Mouse (Mus musculus) testis, adult 2 months (tissue): ENCODE measurements around the gene BC049352. TPM values are rescaled to one million over a fixed set of nuclear protein-coding genes. Genes with fewer than 3 reads are reported as not detected.

ENCODE experiments used
- H3K27ac ChIP-seq: fragments of 200-500 bp; 2 replicates; pipeline ENCODE4 v1.5.1; 2012; ENCODE audit warnings: low read depth, low read length; ENCODE audit not compliant: control insufficient read depth, insufficient read depth
- H3K27me3 ChIP-seq: fragments of 200-500 bp; 2 replicates; pipeline ENCODE4 v1.6.1; 2012; ENCODE audit warnings: mild to moderate bottlenecking, low read length, moderate library complexity; ENCODE audit not compliant: control insufficient read depth, insufficient read depth
- H3K36me3 ChIP-seq: fragments of 200-500 bp; 2 replicates; pipeline ENCODE4 v1.6.1; 2012; ENCODE audit warnings: mild to moderate bottlenecking, low read length; ENCODE audit not compliant: control insufficient read depth, insufficient read depth
- H3K4me1 ChIP-seq: fragments of 200-500 bp; 2 replicates; pipeline ENCODE4 v1.6.1; 2012; ENCODE audit warnings: low read length; ENCODE audit not compliant: control insufficient read depth, insufficient read depth
- H3K4me3 ChIP-seq: fragments of 200-500 bp; 2 replicates; pipeline ENCODE4 v1.5.1; 2012; ENCODE audit warnings: low read depth, mild to moderate bottlenecking, low read length, moderate library complexity, mixed read lengths; ENCODE audit not compliant: control insufficient read depth
- CTCF ChIP-seq: fragments of 200-500 bp; IDR thresholded peaks from 2 replicates; pipeline ENCODE4 v1.5.1; 2012; ENCODE audit warnings: low read depth, mild to moderate bottlenecking, inconsistent platforms, low read length, moderate library complexity; ENCODE audit not compliant: control insufficient read depth, insufficient read depth, insufficient replicate concordance
- POLR2A ChIP-seq: fragments of 200-500 bp; IDR thresholded peaks from 2 replicates; pipeline ENCODE4 v1.6.1; 2012; ENCODE audit warnings: low read depth, mild to moderate bottlenecking, inconsistent platforms, low read length, moderate library complexity; ENCODE audit not compliant: control insufficient read depth
- polyA plus RNA-seq: library from polyadenylated mRNA; depleted of rRNA; stranded (reverse); fragments of >200 nt; gene quantifications from 2 replicates; pipeline ENCODE4 v1.2.3, GENCODE M21; 2012

Gene BC049352
- polyA plus RNA-seq, 1 experiment: 0.38 TPM

DNA sequence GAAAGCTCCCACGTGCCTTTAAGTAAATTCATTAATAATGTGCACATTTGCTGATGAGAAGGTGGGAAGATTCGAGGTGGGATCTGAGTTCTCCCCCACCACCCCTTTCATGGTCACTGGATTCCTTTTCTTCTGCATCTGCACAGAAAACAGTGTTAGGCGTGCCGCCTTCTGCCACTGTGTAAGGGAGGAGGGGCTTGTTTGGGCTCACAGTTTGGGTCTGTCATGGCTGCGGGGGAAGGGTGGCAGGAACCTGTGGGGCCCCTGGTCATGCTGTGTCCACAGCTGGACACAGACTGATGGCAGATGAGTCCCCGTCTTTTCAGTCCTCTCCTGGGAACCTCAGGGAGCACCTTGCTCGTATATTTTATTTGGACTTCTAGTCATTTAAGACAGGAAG lies 54.9 kb downstream of the BC049352 start:
- no peak for TF ChIP-seq POLR2A
- Histone ChIP-seq H3K27me3 (no peaks in the 10 kb centered on the region), H3K4me3 (no peak overlapping the region), H3K4me1 (no peaks in the 10 kb centered on the region; the same call in 1 of the 2 replicates), H3K36me3 (no peaks in the 10 kb centered on the region), H3K27ac (no peak overlapping the region)

DNA sequence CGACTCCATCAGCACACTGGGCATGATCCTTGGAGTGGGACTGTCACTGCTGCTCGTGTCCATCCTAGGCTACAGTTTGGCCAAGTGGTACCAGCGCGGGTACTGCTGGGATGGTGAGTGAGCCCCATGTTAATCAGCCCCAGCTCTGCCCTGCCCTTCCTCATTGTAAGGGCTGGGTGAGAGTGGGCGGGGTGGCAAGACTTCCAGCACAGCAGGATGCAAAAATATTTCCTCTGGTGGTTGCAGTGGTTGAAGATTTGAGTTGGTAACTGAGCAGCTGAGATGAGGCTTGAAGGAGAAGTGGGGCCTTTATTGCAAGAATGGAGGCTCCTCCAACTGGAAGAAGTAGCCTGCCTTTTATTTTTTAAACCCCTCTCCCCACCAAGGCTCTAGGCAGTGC lies 59.6 kb downstream of the BC049352 start:
- TF ChIP-seq CTCF (no peak), POLR2A (no peak)
- H3K4me1 ChIP-seq: no peaks in the 10 kb centered on the region
- no peak overlapping the region for H3K4me3 ChIP-seq
- H3K27me3 ChIP-seq: no peaks in the 10 kb centered on the region
- no peaks in the 10 kb centered on the region for H3K36me3 ChIP-seq
- H3K27ac ChIP-seq: no peak overlapping the region

DNA sequence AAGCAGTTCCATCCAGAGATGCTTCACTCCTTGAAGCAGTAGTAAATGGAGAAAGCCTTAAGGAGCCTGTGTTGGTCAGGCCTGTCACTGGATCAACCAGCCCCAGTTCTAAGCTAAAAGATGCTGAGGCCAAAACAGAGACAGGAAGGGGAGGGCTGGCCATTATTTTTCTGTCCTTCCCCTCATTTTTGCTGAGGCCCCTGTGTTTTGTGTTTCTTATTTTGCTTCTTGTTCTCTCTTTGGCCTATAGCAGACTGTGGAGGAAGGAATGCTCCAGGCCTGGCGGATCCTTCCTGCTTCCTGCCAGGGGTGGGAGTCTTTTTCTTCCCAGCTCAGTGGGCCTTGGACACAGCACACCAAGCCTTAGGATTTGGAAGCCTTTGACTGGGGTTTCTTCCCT lies 63.6 kb downstream of the BC049352 start:
- no peak for TF ChIP-seq CTCF
- no peak for TF ChIP-seq POLR2A
- Histone ChIP-seq H3K36me3 (no peaks in the 10 kb centered on the region), H3K27me3 (no peaks in the 10 kb centered on the region), H3K27ac (no peak overlapping the region), H3K4me1 (no peaks in the 10 kb centered on the region), H3K4me3 (no peak overlapping the region)

DNA sequence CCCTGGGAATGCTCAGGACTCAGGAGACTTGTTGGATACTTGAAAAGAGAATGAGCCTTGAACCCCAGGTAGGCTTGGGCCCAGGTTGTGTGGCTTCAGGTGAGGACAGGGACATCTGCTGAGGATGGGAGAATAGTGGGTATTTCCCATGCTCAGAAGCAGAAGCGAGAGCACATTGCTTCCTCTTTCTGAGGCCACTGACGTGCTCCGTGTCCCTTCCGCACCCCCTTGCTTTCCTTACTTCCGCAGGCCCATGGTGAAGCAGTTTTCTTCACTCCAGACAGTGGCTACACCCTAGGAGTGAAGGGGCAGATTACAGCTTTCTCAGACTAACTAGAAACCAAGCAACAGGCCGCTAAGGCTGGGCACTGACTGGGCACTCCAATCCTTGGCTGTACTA lies 64.3 kb downstream of the BC049352 start:
- H3K4me3 ChIP-seq: no peak overlapping the region

GRCm38 (mm10) chr9:45247536-45247935 lies 65.7 kb downstream of the BC049352 start:
- TF ChIP-seq POLR2A: no peak
- TF ChIP-seq CTCF: no peak
- H3K4me1 ChIP-seq: no peaks in the 10 kb centered on the region
- no peak overlapping the region for H3K4me3 ChIP-seq
- no peak overlapping the region for H3K27ac ChIP-seq
- no peaks in the 10 kb centered on the region for H3K27me3 ChIP-seq
- H3K36me3 ChIP-seq: no peaks in the 10 kb centered on the region

More for the DNA sequence above, 64.3 kb downstream of the BC049352 start:
- no peaks in the 10 kb centered on the region for H3K27me3 ChIP-seq
- TF ChIP-seq POLR2A (no peak), CTCF (no peak)
- no peaks in the 10 kb centered on the region for H3K4me1 ChIP-seq
- H3K36me3 ChIP-seq: no peaks in the 10 kb centered on the region
- no peak overlapping the region for H3K27ac ChIP-seq

DNA sequence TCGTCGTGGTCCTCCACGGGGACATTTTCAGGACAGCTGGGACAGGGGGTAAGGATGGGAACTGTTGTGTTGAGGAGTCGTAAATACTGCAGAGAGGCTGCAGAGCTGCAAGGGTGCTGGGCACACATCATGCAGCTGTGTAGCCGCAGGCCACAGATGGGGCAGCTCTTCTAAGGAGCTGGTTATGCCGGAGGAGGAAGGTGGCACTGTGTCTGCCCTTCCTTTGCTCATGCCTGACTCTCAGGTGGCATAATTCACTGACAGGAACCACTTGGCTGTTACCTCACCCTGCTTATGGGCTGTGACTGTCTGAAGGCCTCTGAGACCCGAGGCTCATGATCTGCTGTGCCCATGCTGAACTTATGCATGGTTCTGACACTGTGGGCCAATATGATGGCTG lies 68.5 kb downstream of the BC049352 start:
- TF ChIP-seq POLR2A (no peak), CTCF (no peak)
- Histone ChIP-seq H3K4me3 (no peak overlapping the region), H3K27me3 (no peaks in the 10 kb centered on the region), H3K36me3 (no peaks in the 10 kb centered on the region), H3K4me1 (no peaks in the 10 kb centered on the region), H3K27ac (no peak overlapping the region)

GRCm38 (mm10) chr9:45251281-45251680 lies 69.5 kb downstream of the BC049352 start:
- TF ChIP-seq POLR2A: no peak
- Histone ChIP-seq H3K27ac (no peak overlapping the region), H3K27me3 (no peaks in the 10 kb centered on the region), H3K4me3 (no peak overlapping the region), H3K36me3 (no peaks in the 10 kb centered on the region), H3K4me1 (no peaks in the 10 kb centered on the region)

- H3K27me3 ChIP-seq: no peaks in the 10 kb centered on the region
- no peaks in the 10 kb centered on the region for H3K36me3 ChIP-seq
- no peaks in the 10 kb centered on the region for H3K4me1 ChIP-seq
- TF ChIP-seq POLR2A: no peak
- TF ChIP-seq CTCF: no peak
- H3K4me3 ChIP-seq: no peak overlapping the region
- H3K27ac ChIP-seq: no peak overlapping the region
These were observed 70.2 kb downstream of the BC049352 start for GRCm38 (mm10) chr9:45251990-45252389.
